17 mouse cellular contexts compared by ENCODE assay signal in the genomic region with DNA sequence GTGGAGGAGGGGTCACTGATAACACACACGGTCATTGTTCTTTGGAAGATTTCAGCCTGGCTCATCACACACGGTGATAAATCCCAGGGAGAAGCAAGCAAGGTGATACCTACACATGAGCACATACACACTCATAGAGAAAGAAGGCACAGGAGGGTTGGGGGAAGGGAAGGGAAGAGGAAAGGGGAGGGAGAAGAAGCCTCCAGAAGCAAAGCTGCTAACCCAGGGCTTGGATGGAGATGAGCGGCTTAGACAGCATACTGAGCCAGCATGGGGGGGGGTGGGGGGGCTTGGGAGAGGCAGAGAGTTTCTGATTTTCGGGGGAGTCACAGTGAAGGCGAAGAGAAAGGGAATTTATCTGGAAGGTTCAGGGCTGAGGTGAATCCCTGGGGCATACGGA.
"Had no signal": no experiment of that assay in that cellular context is flagged by ENCODE, and none has a peak within 500 bp of the region (broad histone marks: within the 10 kb centered on the region; RNA-seq: fewer than 3 reads in every experiment).

No protein-coding gene starts in this region.

- ATAC-seq: liver, embryonic 12.5 days; liver, postnatal 0 days; lung, postnatal 0 days; midbrain, embryonic 13.5 days; midbrain, embryonic 15.5 days; midbrain, embryonic 16.5 days had no signal

- DNase-seq: left cerebral cortex, postnatal 4 days; liver; liver, embryonic 13.5 days; liver, postnatal 0 days; lung, adult 18-20 months; lung, adult 2 months; lung, embryonic 14.5 days; lung, postnatal 10 days; lung, postnatal 14 days; lung, postnatal 36 days; lung, postnatal 4 days; midbrain, embryonic 14.5 days had no signal
